In the genomic region with DNA sequence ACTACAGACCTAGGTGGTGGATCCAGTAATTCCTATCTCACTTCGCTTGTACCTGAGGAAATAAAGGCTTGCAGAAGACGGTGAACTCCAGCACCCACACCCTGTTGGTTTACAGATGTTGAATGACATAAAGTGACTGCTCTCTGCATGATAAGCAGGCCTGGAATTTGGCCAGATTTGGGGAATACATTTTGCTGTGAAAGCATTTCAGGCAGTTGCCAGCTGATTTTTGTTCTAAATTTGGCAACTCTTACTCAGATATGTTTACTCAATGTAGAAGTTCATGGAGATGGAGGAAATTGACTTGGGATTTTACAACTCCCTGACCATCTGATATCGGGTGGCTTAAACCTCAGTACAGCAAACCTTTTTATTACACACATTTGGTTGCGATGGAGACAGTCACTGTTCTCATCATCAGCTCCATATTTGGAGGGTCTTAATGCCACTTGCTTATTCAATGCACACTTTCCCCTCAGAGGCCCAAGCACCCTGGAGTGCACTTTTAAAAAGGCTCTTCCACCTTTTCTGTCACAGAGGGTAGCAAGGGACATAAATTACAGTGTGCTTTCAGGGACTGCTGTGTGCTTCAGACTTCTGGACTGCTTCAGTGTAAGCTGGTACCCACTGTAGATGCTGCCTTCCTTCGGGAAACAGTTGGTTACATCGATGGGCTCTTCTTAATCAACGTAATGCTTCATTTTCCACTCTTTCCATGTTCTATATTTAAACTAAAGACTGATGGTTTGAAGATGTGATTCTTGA, we compare ENCODE assay signal across 13 mouse cellular contexts.
DNase-seq lines count a peak whose midpoint lies in the region; ATAC-seq lines count a peak whose summit lies in the region.
"Had no signal": no experiment of that assay in that cellular context is flagged by ENCODE, and none has a peak within 500 bp of the region (broad histone marks: within the 10 kb centered on the region; RNA-seq: fewer than 3 reads in every experiment).

No protein-coding gene starts in this region.

- no peak overlapping the region for H3K4me2 ChIP-seq in forebrain, embryonic 16.5 days (ENCODE audit: low read length)
- no peak overlapping the region for H3K4me2 ChIP-seq in forebrain, embryonic 13.5 days
- no peak overlapping the region for H3K4me2 ChIP-seq in midbrain, embryonic 15.5 days
- H3K4me2 ChIP-seq: liver, embryonic 15.5 days had no signal

- H3K4me3 ChIP-seq in forebrain, embryonic 16.5 days (replicated peaks; ENCODE audit: low read length), result no peak overlapping the region
- no peak overlapping the region for H3K4me3 ChIP-seq in forebrain, embryonic 13.5 days
- no peak overlapping the region for H3K4me3 ChIP-seq in midbrain, embryonic 15.5 days
- H3K4me3 ChIP-seq: liver, embryonic 15.5 days; megakaryocyte, embryonic 14.5 days had no signal

- no peaks in the 10 kb centered on the region for H3K9me3 ChIP-seq in forebrain, embryonic 16.5 days (ENCODE audit: control insufficient read depth, low read length)
- H3K9me3 ChIP-seq in forebrain, embryonic 13.5 days (replicated peaks), result no peaks in the 10 kb centered on the region
- H3K9me3 ChIP-seq in midbrain, embryonic 15.5 days, result no peaks in the 10 kb centered on the region
- H3K9me3 ChIP-seq: liver, embryonic 15.5 days had no signal

- peak; percentile 26 for ATAC-seq in forebrain, embryonic 16.5 days
- ATAC-seq in forebrain, embryonic 13.5 days, result no peak
- ATAC-seq in midbrain, embryonic 15.5 days (replicated peaks), result peak; percentile 50; the same call in 1 of the 2 replicates

- H3K27ac ChIP-seq in forebrain, embryonic 16.5 days (ENCODE audit: low read length), result peak overlapping the region; percentile 18
- no peak overlapping the region for H3K27ac ChIP-seq in forebrain, embryonic 13.5 days
- no peak overlapping the region; the same call in 1 of the 2 replicates for H3K27ac ChIP-seq in midbrain, embryonic 15.5 days
- H3K27ac ChIP-seq: liver, embryonic 15.5 days had no signal

- H3K27me3 ChIP-seq in forebrain, embryonic 16.5 days (replicated peaks; ENCODE audit: control insufficient read depth, insufficient read depth, low read length), result no peaks in the 10 kb centered on the region
- H3K27me3 ChIP-seq in forebrain, embryonic 13.5 days, result no peaks in the 10 kb centered on the region
- H3K27me3 ChIP-seq in midbrain, embryonic 15.5 days (replicated peaks), result no peaks in the 10 kb centered on the region
- H3K27me3 ChIP-seq: CH12.LX; liver, embryonic 15.5 days; megakaryocyte, embryonic 14.5 days had no signal

- WGBS in forebrain, embryonic 16.5 days, result 79% methylated on average over 7 of the region's 7 CpGs
- WGBS in forebrain, embryonic 13.5 days, result 79% methylated on average over 7 of the region's 7 CpGs
- WGBS in midbrain, embryonic 15.5 days, result 74% methylated on average over 7 of the region's 7 CpGs

- H3K4me1 ChIP-seq in forebrain, embryonic 16.5 days (replicated peaks; ENCODE audit: control insufficient read depth, insufficient read depth, low read length), result peaks cover 15% of the 10 kb centered on the region
- H3K4me1 ChIP-seq in forebrain, embryonic 13.5 days, result 0 out of 2 replicates have a peak, but pooled peaks cover 2% of the 10 kb centered on the region
- H3K4me1 ChIP-seq in midbrain, embryonic 15.5 days, result peaks cover 7% of the 10 kb centered on the region; the same call in 1 of the 2 replicates
- H3K4me1 ChIP-seq: liver, embryonic 15.5 days; megakaryocyte, embryonic 14.5 days had no signal

- intact Hi-C loops in left cerebral cortex, postnatal 14 days (cut with DNase I), result no loop called here
- intact Hi-C loops in left cerebral cortex, postnatal 36 days (cut with DNase I), result loop anchor here (10.0 kb wide), 1 partner anchor 112 kb away; no protein-coding TSS in a partner anchor

- H3K9ac ChIP-seq in forebrain, embryonic 16.5 days (replicated peaks; ENCODE audit: low read depth, low read length), result no peak overlapping the region
- H3K9ac ChIP-seq in forebrain, embryonic 13.5 days, result no peak overlapping the region
- H3K9ac ChIP-seq in midbrain, embryonic 15.5 days, result no peak overlapping the region
- H3K9ac ChIP-seq: liver, embryonic 15.5 days had no signal

- H3K36me3 ChIP-seq in forebrain, embryonic 16.5 days (ENCODE audit: control insufficient read depth, insufficient read depth), result no peaks in the 10 kb centered on the region
- H3K36me3 ChIP-seq in forebrain, embryonic 13.5 days (ENCODE audit: poor library complexity, severe bottlenecking), result no peaks in the 10 kb centered on the region
- H3K36me3 ChIP-seq in midbrain, embryonic 15.5 days (replicated peaks), result no peaks in the 10 kb centered on the region
- H3K36me3 ChIP-seq: liver, embryonic 15.5 days had no signal

- peak; percentile 32 to 45 for DNase-seq in left cerebral cortex, postnatal 14 days (ENCODE audit: low spot score in 2 of 2)
- no peak for DNase-seq in left cerebral cortex, postnatal 36 days (ENCODE audit: low spot score in 2 of 2)
- peak; percentile 67 for DNase-seq in NIH3T3 (ENCODE audit: low read depth)
- DNase-seq in retina, postnatal 1 day, result no peak
- DNase-seq: gastrocnemius, postnatal 25 days; layer of hippocampus, postnatal 36 days; thymus, postnatal 14 days had no signal

Comparison
In these comparisons a context has a peak if more than half of its experiments do, and no peak if none do; other contexts are left out.
1. DNase-seq: peak in left cerebral cortex, postnatal 14 days (2 of 2) and NIH3T3 (single experiment); none in left cerebral cortex, postnatal 36 days (0 of 2) and retina, postnatal 1 day (single experiment).